Mouse (Mus musculus) frontal cortex, postnatal 10 days (tissue): ENCODE measurements at regions not wholly inside any gene's neighbourhood (a gene's known extent, or its start where the extent isn't known, plus 50 kb on each side); places are given as distances from the start of the nearest gene placed in this dataset.
"Not testable (repeated sequence)": the region's sequence is repeated elsewhere in the genome, so short reads cannot be mapped to it uniquely, and the experiment has no call there.

ENCODE experiments used
- DNase-seq, 2 experiments: peaks; one replicate each; pipeline ENCODE4 v3.0.0; 2022; ENCODE audit warnings: low spot score in 2 of 2, mixed read lengths in 1 of 2

DNA sequence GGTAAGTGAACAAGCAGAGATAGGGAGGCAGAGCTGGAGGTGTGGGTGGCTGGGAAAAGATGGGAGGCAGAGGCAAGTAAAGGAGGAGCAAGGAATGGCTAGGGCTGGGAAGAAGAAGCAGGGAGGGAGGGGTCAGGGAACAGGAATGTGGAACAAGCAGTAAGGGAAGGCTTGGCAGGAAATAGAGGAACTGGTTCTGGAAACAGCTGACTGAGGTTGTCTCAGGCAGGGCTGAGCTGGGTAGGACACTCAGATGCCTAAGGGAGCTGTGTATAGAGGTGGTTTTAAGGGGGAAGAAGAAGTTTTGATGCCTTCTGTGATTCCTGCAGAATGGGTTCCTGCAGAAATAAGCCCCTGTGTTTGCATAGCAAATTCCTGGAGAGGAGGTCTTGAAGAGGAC lies 92.7 kb downstream of the Nucb2 start:
- DNase-seq, result no peak

DNA sequence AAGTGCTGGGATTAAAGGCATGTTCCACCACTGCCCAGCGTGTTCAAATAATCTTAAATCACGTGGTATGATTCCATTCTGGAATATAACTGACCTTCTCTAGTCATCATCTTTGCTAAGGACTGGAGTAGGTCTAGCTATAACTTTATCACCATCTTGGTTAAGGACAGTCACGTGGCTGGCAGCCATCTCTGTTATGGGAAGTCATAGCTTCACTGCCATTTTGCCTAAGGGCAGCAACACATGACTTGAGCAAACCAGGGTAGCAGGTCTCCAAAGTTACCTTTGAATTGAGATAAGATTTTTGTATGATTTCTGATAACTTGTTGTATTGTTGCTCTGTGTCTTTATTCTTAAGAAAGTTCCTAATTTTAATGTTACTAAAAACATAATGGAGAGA lies 96.2 kb downstream of the Nucb2 start:
- DNase-seq, result no peak

GRCm38 (mm10) chr7:116603167-116603839 lies 99.1 kb downstream of the Nucb2 start:
- no peak for DNase-seq

- DNase-seq, result no peak
These were observed 99.6 kb downstream of the Nucb2 start for GRCm38 (mm10) chr7:116603840-116604194.

DNA sequence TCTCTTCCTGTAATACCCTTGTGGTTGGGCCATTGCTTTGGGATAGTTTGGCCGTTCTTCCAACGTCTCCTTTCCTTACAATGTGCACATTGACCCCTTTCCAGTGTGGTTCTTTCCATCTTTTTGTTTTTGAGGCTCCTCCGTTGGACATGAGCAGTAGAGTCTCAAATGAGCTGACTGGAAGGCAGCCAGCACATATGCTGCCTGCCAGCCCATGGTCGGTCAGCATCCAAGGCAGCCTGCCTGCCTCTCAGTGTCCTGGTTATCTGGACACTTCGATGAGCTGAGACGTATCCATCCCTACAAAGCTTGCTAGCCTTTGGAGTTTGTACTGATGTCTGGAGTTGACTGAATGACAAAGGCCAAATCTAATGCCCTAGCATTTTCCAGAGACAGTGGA lies 102.1 kb downstream of the Nucb2 start:
- no peak for DNase-seq

GRCm38 (mm10) chr7:116606751-116607483 lies 102.7 kb downstream of the Nucb2 start:
- no peak for DNase-seq

- DNase-seq, result no peak
These were observed 103.6 kb downstream of the Nucb2 start for GRCm38 (mm10) chr7:116607628-116608225.

DNA sequence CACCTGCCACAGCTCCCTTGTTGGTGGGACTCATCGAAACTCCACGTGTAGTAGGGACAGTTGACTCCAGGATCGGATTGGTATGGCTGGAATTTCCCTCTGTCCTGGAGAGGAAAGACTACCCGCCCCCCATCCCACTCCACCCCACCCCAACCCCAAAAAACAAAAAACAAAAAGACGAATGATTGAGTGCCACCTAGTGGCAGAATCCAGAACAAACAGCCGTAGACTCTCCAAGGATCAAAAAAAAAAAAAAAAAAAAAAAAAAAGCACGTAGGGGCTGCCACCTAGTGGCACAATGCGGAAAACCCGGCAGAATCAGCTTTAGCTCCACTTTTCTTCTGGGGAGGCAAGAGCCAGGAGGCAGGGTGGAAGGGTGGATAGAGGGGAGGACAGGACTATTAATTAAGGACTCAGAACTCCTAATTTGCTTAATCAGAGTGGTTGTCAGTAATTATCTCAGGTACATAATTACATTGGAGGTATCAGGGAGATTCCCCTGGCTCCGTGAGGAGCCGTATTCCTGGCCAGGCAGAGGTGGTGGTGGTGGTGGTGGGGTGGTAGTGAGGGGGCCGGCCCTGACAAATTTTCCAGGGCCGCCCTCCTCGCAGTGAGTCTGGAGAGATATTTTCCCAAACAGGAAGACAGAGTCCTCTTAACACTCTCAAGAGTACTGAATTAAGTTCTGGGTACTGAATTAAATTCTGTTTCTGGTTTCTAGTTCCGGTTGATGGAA lies 104.3 kb downstream of the Nucb2 start:
- peak in 1 of 2 experiments; percentile 31 for DNase-seq

DNA sequence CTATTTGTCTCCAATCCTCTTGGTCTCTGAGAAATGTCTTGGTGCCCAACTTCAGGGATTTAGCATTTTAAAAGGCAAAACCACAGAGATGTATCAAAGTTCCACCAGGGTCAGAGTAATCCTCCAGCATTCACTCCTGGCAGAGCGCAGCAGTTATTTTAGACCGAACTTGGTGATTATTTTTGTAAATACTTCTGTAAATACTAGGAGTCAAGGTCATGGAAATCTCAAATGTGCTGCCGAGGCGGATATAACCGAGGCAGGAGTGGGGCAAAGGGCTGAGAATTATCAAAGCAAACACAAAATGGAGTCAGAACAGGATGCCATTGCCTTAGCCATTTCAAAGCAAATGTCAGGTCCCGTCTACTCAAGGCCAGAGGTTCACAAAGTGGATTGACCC lies 105.2 kb downstream of the Nucb2 start:
- DNase-seq, result no peak

DNA sequence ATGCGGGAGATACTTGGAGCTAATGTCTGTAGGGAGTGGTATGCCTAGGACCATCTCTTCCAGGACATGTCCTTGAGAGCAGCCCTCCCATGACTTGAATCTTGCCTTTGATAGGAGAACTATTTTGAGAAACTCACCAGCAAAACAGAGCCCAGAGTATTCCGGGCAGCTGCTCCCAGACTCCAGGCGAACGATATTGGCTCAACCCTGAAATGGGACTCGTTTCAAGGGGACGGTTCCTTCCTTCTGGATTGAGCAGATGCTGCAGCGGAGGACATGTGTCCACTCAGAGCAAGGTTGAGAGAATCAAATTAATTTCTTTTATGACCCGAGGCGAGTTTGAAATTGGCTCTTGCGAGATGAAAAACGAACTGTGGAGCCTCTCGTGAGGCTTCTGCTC lies 105.7 kb downstream of the Nucb2 start:
- no peak for DNase-seq

DNA sequence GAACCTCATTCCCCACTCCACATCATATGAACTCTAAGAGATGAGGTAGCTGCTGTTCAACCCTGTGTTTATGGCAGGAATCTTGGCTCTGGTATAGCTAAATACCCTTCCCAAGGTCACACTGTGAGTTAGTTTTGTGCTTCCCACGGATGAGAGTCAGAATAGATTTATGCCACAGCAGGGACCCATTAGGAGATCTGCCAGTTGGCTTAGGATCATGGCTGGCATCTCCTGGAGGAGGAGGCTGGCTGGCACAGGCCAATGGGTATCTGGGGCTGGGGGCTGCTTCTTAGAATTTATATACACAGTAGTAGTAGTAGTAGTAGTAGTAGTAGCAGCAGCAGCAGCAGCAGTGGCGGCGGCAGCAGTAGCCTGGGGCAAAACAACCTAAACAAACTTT lies 111.8 kb downstream of the Nucb2 start:
- DNase-seq, result no peak

DNA sequence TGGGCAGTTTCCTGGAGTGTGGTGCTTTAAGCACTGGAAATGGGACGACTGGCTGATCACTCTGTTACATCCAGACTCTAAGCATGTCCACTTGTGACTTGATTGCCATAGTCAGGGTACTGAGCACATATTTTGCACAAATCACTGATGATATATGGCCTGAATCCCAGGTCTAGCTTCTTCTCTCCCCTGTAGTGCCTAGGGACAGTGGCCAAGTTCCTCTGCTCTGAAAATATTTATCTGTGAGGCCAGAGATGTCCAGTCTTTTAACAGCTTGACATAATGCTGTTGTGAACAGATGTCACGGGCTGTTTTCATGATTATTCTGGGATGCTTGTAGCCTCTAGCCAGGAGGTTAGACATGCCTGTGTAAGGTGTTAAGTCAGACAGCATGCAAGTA lies 115.5 kb downstream of the Nucb2 start:
- DNase-seq, result no peak

DNA sequence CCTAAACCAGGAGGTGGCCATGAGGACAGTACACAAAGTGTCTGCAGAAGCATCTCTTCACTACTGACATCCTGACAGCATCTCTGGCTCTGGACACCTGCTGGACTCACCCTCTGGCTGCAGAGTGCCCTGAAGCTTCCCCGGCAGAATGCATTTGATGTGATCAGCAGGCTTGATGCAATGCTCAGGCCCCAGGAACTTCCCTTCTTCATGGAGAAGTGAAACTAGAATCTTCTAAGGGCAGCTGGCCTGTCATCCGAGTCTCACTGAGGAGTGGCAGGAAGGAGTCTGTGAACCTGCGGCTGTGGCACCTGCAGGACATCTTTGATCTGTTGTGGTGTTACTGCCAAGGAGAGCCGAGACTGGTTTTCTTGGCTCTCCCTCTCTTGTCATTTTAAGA lies 116.2 kb downstream of the Nucb2 start:
- no peak for DNase-seq

GRCm38 (mm10) chr7:116633210-116633609 lies 129.0 kb downstream of the Nucb2 start:
- no peak for DNase-seq

GRCm38 (mm10) chr7:116644902-116645650 lies 140.9 kb downstream of the Nucb2 start:
- DNase-seq, result peak in 1 of 2 experiments; percentile 40

DNA sequence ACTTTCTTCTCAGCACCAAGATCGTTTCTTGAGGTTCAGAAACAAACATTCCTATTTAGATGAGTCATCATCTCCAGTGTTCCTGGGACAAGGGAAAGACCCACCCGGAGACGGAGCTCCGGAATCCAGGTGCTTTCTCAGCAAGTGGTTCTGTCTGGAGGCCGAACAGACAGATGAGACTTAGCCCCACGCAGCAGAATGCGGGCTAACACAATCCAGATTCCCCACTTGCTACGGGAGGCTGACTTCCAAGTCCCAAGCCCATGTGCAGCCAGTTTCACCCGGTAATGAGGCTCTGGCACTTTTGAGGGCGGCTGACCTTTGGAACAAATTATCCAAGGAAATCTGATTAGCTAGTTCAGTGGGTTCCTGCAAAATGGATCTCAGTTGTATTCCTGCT lies 150.3 kb downstream of the Nucb2 start:
- no peak for DNase-seq

DNA sequence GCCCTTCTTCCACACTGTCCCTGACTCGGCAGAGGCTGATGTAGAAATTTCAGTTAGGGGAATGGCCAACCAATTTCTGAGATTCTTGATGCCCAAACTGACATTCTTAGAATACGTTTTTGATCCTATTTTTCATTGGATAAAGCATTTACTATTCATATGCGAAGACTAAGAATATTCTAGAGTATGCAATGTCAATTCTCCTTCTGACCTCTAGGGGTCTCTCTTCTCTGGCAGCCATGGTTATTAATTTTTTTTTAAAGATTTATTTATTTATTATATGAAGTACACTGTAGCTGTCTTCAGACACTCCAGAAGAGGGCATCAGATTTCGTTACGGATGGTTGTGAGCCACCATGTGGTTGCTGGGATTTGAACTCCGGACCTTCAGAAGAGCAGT lies 152.9 kb downstream of the Nucb2 start:
- DNase-seq, result not testable (repeated sequence)

DNA sequence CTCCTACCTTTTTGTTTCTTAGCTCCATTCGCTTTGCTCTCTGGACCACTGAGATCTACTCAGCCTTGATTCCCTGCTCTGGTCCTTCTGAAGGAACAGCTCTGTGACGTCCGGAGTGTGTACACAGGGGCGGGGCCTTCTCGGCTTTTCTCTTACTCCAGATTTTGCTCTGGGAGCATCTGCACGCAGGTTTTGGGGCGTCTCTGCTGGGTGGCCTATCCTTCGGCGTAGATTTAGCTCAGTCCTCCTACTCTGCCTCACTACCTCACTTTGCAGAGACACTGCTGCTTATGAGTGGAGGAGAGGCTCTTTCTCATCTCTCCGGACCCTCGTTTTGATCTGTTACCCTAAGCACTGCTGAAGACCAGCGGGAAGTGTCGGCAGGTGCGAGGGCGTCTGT lies 161.4 kb downstream of the Nucb2 start:
- DNase-seq, result no peak

DNA sequence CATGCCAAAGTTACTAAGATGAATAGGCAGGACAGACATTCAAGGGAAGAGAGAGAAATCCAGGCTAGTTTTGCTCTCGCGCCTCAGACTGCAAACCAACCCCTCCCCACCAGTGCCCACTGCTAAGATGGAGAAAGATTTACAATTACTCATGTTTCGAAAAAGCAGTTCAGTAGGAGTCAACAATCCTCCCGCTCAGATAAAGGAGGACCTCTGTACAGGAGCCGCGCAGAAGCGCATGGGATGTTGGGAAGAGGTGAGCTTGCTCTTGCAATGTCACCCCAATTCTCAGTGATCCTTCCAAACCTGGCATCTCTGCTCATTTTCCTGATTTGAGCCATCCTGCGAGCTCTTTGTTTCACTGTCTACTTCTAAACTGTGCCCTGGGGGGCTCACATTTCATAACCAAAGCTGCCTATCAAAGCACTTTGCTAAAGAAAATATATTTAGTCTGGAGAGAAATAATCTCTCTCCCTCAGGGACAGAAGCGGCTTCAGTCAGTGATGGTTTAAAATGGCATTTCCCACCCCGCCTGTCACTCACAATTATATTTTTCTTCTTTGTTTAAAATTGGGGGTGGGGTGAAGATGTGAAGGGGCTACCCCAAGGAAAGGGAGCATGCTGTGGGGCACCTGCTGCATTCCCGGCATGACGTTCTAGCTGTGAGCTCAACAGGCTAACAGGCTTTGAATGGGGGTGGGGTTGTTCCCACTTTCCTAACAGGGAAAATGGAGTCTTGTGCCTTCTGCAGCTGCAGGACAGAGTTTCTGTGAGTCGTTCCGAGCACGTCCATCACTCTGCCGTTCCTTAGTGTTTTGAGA lies 170.2 kb downstream of the Nucb2 start:
- no peak for DNase-seq

GRCm38 (mm10) chr7:116676696-116677095 lies 172.5 kb downstream of the Nucb2 start:
- no peak for DNase-seq

- no peak for DNase-seq
These were observed 175.0 kb downstream of the Nucb2 start for GRCm38 (mm10) chr7:116679195-116679594.
